In the genomic region with DNA sequence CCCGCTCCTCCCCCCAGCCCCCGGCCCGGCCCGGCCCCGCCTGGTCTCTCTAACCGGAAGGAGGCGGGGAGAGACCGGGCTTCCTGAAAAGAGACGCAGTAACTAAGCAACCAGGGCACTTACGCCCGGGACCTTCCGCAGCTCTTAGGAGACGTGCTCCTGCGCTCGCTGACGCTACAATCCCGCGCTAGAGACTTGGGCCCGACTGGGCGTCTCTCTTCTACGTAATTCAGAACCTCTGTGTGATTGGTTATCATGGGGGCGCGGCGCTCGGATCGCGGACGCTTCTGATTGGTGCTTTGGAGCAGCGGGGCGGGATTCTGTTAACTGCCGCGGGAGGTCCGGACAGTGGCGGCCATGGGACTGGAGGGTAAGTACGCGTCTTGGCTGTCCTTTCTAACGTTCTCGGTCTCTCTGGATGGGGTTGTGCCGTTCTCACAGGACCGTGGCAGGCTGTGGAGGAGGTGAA, we compare ENCODE assay signal across 8 mouse cellular contexts. TPM values are rescaled to one million over a fixed set of nuclear protein-coding genes. Genes with fewer than 3 reads are reported as not detected.
DNase-seq lines count a peak whose midpoint lies in the region; ATAC-seq and TF ChIP-seq lines count a peak whose summit lies in the region.

Piga (plus strand) TSS at position 317 of the 469 bp plus-strand sequence.

- ATAC-seq in common myeloid progenitor, adult 5-6 weeks (replicated peaks; ENCODE audit: low read depth, poor library complexity, severe bottlenecking) = peak; percentile 98

- peak within 1 kb of the TSS; percentile 91 for H3K27ac ChIP-seq in gastrocnemius, adult 2 months

- TF ChIP-seq CTCF in gastrocnemius, adult 2 months (IDR thresholded peaks at IDR 0.05) = no peak

- peaks cover 20% of the 10 kb centered on the region for H3K36me3 ChIP-seq in megakaryocyte, embryonic 14.5 days (replicated peaks; ENCODE audit: low read length)

- H3K4me1 ChIP-seq in megakaryocyte, embryonic 14.5 days = peaks cover 17% of the 10 kb centered on the region

- no peaks in the 10 kb centered on the region for H3K9me3 ChIP-seq in megakaryocyte, embryonic 14.5 days

- H3K4me3 ChIP-seq in gastrocnemius, adult 2 months = peak within 1 kb of the TSS; percentile 83
- H3K4me3 ChIP-seq in megakaryocyte, embryonic 14.5 days (replicated peaks) = peak within 1 kb of the TSS; percentile 94

- intact Hi-C loops in gastrocnemius, adult 2 months (cut with DNase I) = loop anchor here (2.0 kb wide), 1 partner anchor 345 kb away; no protein-coding TSS in a partner anchor

- peaks cover 2% of the 10 kb centered on the region for H3K27me3 ChIP-seq in megakaryocyte, embryonic 14.5 days (replicated peaks)

- DNase-seq in ZHBTc4 (ENCODE audit: low read depth, low spot score) = peak; percentile 97
- peak; percentile 93 for DNase-seq in gastrocnemius, adult 2 months
- DNase-seq in hindlimb bud, embryonic 11.5 days (ENCODE audit: extremely low spot score, low read depth, low spot score) = peak; percentile 75
- peak; percentile 75 to 96 for DNase-seq in left cerebral cortex, adult 8-10 months (ENCODE audit: low spot score in 2 of 2)
- peak; percentile 95 to 97 for DNase-seq in right cerebral cortex, postnatal 10 days (ENCODE audit: low spot score in 2 of 2)
- DNase-seq in urinary bladder, postnatal 25 days (ENCODE audit: low spot score) = peak; percentile 62

RNA-seq across cellular contexts. Expression of gene Piga, which starts in this region (rescaled TPM):
- total RNA-seq in common myeloid progenitor, adult 5-6 weeks (2017) = 19.1 and 26.1 TPM in 2 replicates
- 1 to 10 TPM; 1.6 to 2.1 TPM for total RNA-seq in gastrocnemius, adult 2 months (2021)
- total RNA-seq in left cerebral cortex, adult 8-10 months (2022) = 1 to 10 TPM; 6.0 to 6.9 (median 6.2) TPM
- 0.36 TPM in 1 of 2 replicates, not detected in the other for polyA plus RNA-seq in megakaryocyte, embryonic 14.5 days (2012; ENCODE audit: insufficient read depth, low replicate concordance)

Comparison
In these comparisons a context has a peak if more than half of its experiments do, and no peak if none do; other contexts are left out.
1. Peak in every context shown above with its lines: DNase-seq, ATAC-seq, H3K4me3 ChIP-seq and H3K27ac ChIP-seq.